Mouse (Mus musculus) testis, adult 2 months (tissue): ENCODE results near the gene Neurl1a.

Source experiments
- CTCF ChIP-seq: fragments of 200-500 bp; IDR thresholded peaks from 2 replicates; pipeline ENCODE4 v1.5.1; 2012; ENCODE audit warnings: low read depth, mild to moderate bottlenecking, inconsistent platforms, low read length, moderate library complexity; ENCODE audit not compliant: control insufficient read depth, insufficient read depth, insufficient replicate concordance
- POLR2A ChIP-seq: fragments of 200-500 bp; IDR thresholded peaks from 2 replicates; pipeline ENCODE4 v1.6.1; 2012; ENCODE audit warnings: low read depth, mild to moderate bottlenecking, inconsistent platforms, low read length, moderate library complexity; ENCODE audit not compliant: control insufficient read depth

GRCm38 (mm10) chr19:47221500-47222153, 43.0 kb downstream of the Neurl1a start:
- TF ChIP-seq CTCF (no peak), POLR2A (no peak)
